Mouse (Mus musculus) liver, embryonic 11.5 days (tissue): ENCODE results near the gene Lsp1. TPM values are rescaled to one million over a fixed set of nuclear protein-coding genes. Genes with fewer than 3 reads are reported as not detected.

Source experiments
- ATAC-seq: fragments of 200-750 bp; cut with Nextera tagmentation; replicated peaks from 2 replicates; pipeline ENCODE4 v1.8.0; 2017; ENCODE audit warnings: moderate number of reproducible peaks, mild to moderate bottlenecking, moderate TSS enrichment, moderate library complexity; ENCODE audit not compliant: low FRiP score
- DNase-seq: peaks from one replicate; pipeline ENCODE4 v3.0.0-alpha.2; 2017; ENCODE audit warnings: low spot score
- H3K27ac ChIP-seq: fragments of 300-500 bp; sonication (generic); 2 replicates; pipeline ENCODE4 v1.5.1; 2014; ENCODE audit warnings: mild to moderate bottlenecking, low read depth, low read length, control low read depth
- H3K27me3 ChIP-seq: fragments of 300-500 bp; sonication (generic); replicated peaks from 2 replicates; pipeline ENCODE4 v1.6.1; 2014; ENCODE audit warnings: low read length, mixed read lengths; ENCODE audit not compliant: control insufficient read depth, insufficient read depth
- H3K36me3 ChIP-seq: fragments of 300-500 bp; sonication (generic); 2 replicates; pipeline ENCODE4 v1.6.1; 2014; ENCODE audit warnings: mild to moderate bottlenecking, low read length, moderate library complexity, mixed read lengths; ENCODE audit not compliant: control insufficient read depth, insufficient read depth
- H3K4me1 ChIP-seq: fragments of 300-500 bp; sonication (generic); replicated peaks from 2 replicates; pipeline ENCODE4 v1.6.1; 2014; ENCODE audit warnings: low read length, mixed read lengths; ENCODE audit not compliant: control insufficient read depth, insufficient read depth
- H3K4me2 ChIP-seq: fragments of 300-500 bp; sonication (generic); 2 replicates; pipeline ENCODE4 v1.6.1; 2014; ENCODE audit warnings: mild to moderate bottlenecking, control low read depth, moderate library complexity
- H3K4me3 ChIP-seq: fragments of 300-500 bp; sonication (generic); 2 replicates; pipeline ENCODE4 v1.5.1; 2014; ENCODE audit warnings: low read depth, low read length, control low read depth
- H3K9ac ChIP-seq: fragments of 300-500 bp; sonication (generic); 2 replicates; pipeline ENCODE4 v1.6.1; 2014; ENCODE audit warnings: low read depth, low read length, control low read depth
- H3K9me3 ChIP-seq: fragments of 300-500 bp; sonication (generic); 2 replicates; pipeline ENCODE4 v1.6.1; 2016; ENCODE audit warnings: low read length, inconsistent platforms, mixed read lengths; ENCODE audit not compliant: control insufficient read depth
- WGBS: fragments of 180-500 bp; shearing (Covaris S2); extraction: QIAGEN DNeasy Blood & Tissue Kit; methylation state at CpG from one replicate; pipeline ENCODE4 v1.1.7; 2014; 5-methylcytosine and 5-hydroxymethylcytosine counted together
- polyA plus RNA-seq: library from polyadenylated mRNA; unstranded; fragments of >200 nt; fragmentation: Nextera tagmentation; extraction: Ambion mirVana; gene quantifications from 2 replicates; pipeline ENCODE4 v1.2.1, GENCODE M21; 2014

The Lsp1 gene
- polyA plus RNA-seq, 1 experiment from 2014 or later = 19.2 TPM

GRCm38 (mm10) chr7:142473476-142473875 is 12.9 kb downstream of the Lsp1 start:
- Histone ChIP-seq H3K4me3 (no peak overlapping the region), H3K4me2 (no peak overlapping the region), H3K4me1 (peaks cover 13% of the 10 kb centered on the region), H3K27me3 (no peaks in the 10 kb centered on the region), H3K9me3 (no peaks in the 10 kb centered on the region), H3K27ac (no peak overlapping the region), H3K36me3 (no peaks in the 10 kb centered on the region), H3K9ac (no peak overlapping the region)
- DNase-seq = no peak
- WGBS = 78% methylated on average over 2 of the region's 2 CpGs
- ATAC-seq = no peak

DNA sequence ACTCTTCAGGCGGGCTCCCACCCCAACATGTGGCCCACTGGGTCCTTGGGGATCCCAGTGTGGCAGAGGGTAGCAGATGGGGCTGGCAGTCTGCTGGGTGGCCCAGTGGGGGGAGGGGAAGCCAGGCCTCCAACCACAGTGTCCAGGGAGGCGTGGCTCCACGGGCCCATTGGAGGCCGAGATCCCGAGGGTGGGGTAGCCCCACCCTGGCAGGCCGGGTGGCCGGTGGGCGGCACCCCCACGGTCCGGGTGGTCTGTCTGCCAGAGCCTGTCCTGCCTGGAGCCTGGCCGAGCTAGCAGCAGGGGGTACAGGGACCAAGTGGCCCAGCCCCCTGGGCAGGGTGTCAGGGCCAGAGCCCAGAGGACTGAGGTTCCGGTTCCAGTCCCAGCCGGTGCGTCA is 14.2 kb downstream of the Lsp1 start:
- no peaks in the 10 kb centered on the region for H3K9me3 ChIP-seq
- ATAC-seq (no peak), DNase-seq (no peak)
- WGBS = 79% methylated on average over 14 of the region's 14 CpGs
- no peak overlapping the region for H3K4me2 ChIP-seq
- H3K27me3 ChIP-seq = no peaks in the 10 kb centered on the region
- H3K4me1 ChIP-seq = peaks cover 13% of the 10 kb centered on the region
- no peak overlapping the region; the same call in 1 of the 2 replicates for H3K27ac ChIP-seq
- H3K4me3 ChIP-seq = no peak overlapping the region
- H3K36me3 ChIP-seq = no peaks in the 10 kb centered on the region
- no peak overlapping the region for H3K9ac ChIP-seq

DNA sequence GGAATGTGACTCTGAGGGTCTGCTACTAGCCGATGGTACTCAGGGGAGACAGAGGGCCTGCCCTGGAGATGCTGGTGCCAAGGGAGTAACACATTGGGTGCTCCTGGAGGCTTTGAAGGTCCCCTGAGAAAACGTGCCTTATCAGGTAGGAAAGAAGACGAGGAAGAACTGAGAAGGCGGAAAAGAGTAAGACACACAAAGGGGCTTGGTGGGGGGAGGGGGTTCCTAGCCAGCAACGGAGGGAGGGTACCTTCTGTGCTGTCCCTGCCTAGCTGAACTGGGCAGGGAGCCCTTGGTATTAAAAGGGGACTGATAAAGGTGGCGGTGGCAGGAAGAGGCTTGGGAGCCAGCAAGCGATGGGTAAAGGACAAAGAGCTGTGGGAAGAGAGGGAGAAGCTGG is 15.0 kb downstream of the Lsp1 start:
- no peak for DNase-seq
- Histone ChIP-seq H3K4me2 (no peak overlapping the region), H3K9me3 (no peaks in the 10 kb centered on the region), H3K9ac (no peak overlapping the region), H3K4me3 (no peak overlapping the region), H3K27ac (no peak overlapping the region), H3K4me1 (peaks cover 12% of the 10 kb centered on the region), H3K36me3 (no peaks in the 10 kb centered on the region), H3K27me3 (no peaks in the 10 kb centered on the region)
- 51% methylated on average over 7 of the region's 7 CpGs for WGBS
- ATAC-seq = no peak

DNA sequence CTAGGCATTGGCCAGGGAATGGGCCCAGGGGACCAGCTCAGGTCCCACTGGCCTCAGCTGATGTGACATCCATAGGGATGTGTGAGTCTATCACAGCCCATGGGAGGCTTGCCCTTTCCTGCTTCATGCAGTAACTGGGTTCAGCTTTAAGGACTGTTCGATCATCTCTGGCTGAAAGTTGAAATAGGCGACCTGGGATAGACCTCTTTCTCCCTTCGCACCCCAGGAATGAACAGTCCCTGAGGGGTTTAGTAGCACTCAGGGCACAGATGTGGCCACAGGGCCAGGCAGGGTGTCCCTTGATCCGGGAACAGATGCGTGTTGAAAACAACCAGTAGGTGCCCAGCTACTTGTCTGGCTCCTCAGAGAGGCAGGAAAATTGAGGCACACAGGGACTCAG is 15.7 kb downstream of the Lsp1 start:
- H3K4me1 ChIP-seq = peaks cover 11% of the 10 kb centered on the region

DNA sequence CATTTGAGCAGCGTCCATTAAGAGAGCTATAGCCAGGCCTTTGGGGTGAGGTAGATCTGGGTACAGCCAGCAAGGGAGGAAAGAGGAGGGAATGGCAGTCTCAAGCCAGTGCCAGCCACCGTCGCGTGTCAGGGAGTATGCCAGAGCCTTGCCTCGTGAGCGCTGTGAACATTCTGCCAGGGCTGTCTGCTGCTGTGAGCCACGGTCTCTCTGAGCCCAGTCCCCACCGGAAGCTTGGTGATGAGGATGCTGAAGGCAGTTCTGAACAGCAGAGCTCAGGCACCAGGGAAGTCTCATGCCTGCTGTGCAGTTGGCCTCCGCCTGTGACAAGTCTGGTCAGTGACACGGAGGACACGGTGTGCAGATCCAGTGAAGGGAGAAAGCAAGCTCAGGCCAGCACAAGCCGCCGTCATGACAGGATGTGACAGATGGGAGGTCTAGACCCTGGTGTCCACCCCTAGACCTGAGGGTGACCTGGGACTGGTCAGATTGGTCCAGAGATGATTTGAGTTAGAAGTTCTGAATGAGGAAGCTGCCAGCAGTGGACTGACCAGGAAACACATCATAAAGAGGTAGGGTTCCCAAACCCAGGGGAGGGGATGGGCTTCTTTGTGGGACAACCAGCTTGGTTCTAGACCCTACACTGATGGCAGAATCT is 16.3 kb downstream of the Lsp1 start:
- H3K36me3 ChIP-seq = no peaks in the 10 kb centered on the region
- H3K4me3 ChIP-seq = no peak overlapping the region
- H3K4me2 ChIP-seq = no peak overlapping the region
- H3K4me1 ChIP-seq = peaks cover 14% of the 10 kb centered on the region
- peaks cover under 1% of the 10 kb centered on the region; the same call in 1 of the 2 replicates for H3K27me3 ChIP-seq
- H3K9ac ChIP-seq = no peak overlapping the region
- DNase-seq (no peak), ATAC-seq (no peak)
- H3K27ac ChIP-seq = no peak overlapping the region
- H3K9me3 ChIP-seq = no peaks in the 10 kb centered on the region
- WGBS = 84% methylated on average over 13 of the region's 13 CpGs

More for the DNA sequence above, 15.7 kb downstream of the Lsp1 start:
- DNase-seq = no peak
- Histone ChIP-seq H3K9me3 (no peaks in the 10 kb centered on the region), H3K27me3 (no peaks in the 10 kb centered on the region), H3K4me3 (no peak overlapping the region), H3K27ac (no peak overlapping the region), H3K36me3 (no peaks in the 10 kb centered on the region), H3K9ac (no peak overlapping the region), H3K4me2 (no peak overlapping the region)
- no peak for ATAC-seq
- 75% methylated on average over 5 of the region's 5 CpGs for WGBS

DNA sequence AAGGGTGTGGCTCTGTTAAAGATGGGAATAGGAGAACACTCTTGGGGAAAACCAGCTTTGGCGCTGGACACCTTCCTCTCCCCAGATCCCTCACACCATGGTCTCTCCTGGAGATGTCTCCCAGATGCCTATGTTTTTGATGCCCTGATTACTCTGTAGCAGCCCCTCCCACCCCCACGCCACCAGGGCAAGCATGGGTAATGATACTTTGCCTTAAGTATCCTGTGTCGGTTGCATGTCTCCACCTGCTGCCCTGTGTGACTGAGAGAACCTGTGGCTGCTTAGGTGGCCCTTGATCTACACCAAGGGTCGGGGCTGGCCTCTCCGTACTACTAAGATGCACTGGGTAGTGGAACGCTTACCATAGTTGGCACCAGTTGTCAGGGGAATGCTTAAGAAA is 17.4 kb downstream of the Lsp1 start:
- no peak overlapping the region for H3K27ac ChIP-seq
- no peaks in the 10 kb centered on the region for H3K36me3 ChIP-seq
- no peak overlapping the region for H3K4me3 ChIP-seq
- peaks cover 25% of the 10 kb centered on the region for H3K4me1 ChIP-seq
- 90% methylated on average over 6 of the region's 6 CpGs for WGBS
- H3K27me3 ChIP-seq = peaks cover 4% of the 10 kb centered on the region; the same call in 1 of the 2 replicates
- DNase-seq (no peak), ATAC-seq (no peak)
- H3K4me2 ChIP-seq = no peak overlapping the region
- H3K9me3 ChIP-seq = no peaks in the 10 kb centered on the region
- H3K9ac ChIP-seq = no peak overlapping the region

- DNase-seq (no peak), ATAC-seq (no peak)
- peaks cover 4% of the 10 kb centered on the region; the same call in 1 of the 2 replicates for H3K27me3 ChIP-seq
- H3K4me2 ChIP-seq = no peak overlapping the region
- H3K36me3 ChIP-seq = no peaks in the 10 kb centered on the region
- H3K27ac ChIP-seq = no peak overlapping the region
- H3K9ac ChIP-seq = no peak overlapping the region
- 77% methylated on average over 2 of the region's 2 CpGs for WGBS
- H3K4me3 ChIP-seq = no peak overlapping the region
- H3K9me3 ChIP-seq = no peaks in the 10 kb centered on the region
- peaks cover 28% of the 10 kb centered on the region for H3K4me1 ChIP-seq
Measured at GRCm38 (mm10) chr7:142478574-142478973, 18.0 kb downstream of the Lsp1 start.

- no peak overlapping the region for H3K4me2 ChIP-seq
- no peaks in the 10 kb centered on the region for H3K36me3 ChIP-seq
- DNase-seq (no peak), ATAC-seq (no peak)
- H3K4me3 ChIP-seq = no peak overlapping the region
- peaks cover 29% of the 10 kb centered on the region for H3K4me1 ChIP-seq
- H3K9me3 ChIP-seq = no peaks in the 10 kb centered on the region
- H3K9ac ChIP-seq = no peak overlapping the region
- H3K27ac ChIP-seq = no peak overlapping the region
- peaks cover 4% of the 10 kb centered on the region; the same call in 1 of the 2 replicates for H3K27me3 ChIP-seq
Measured at GRCm38 (mm10) chr7:142479307-142479706, 18.7 kb downstream of the Lsp1 start.

- Histone ChIP-seq H3K4me3 (no peak overlapping the region), H3K9me3 (no peaks in the 10 kb centered on the region), H3K4me2 (no peak overlapping the region), H3K27ac (no peak overlapping the region), H3K9ac (no peak overlapping the region), H3K36me3 (no peaks in the 10 kb centered on the region), H3K27me3 (peaks cover 4% of the 10 kb centered on the region; the same call in 1 of the 2 replicates), H3K4me1 (peaks cover 26% of the 10 kb centered on the region)
- 87% methylated on average over 3 of the region's 3 CpGs for WGBS
- no peak for DNase-seq
- ATAC-seq = no peak
Measured at GRCm38 (mm10) chr7:142479886-142480285, 19.3 kb downstream of the Lsp1 start.
